8 mouse cellular contexts compared by ENCODE assay signal in the genomic region with DNA sequence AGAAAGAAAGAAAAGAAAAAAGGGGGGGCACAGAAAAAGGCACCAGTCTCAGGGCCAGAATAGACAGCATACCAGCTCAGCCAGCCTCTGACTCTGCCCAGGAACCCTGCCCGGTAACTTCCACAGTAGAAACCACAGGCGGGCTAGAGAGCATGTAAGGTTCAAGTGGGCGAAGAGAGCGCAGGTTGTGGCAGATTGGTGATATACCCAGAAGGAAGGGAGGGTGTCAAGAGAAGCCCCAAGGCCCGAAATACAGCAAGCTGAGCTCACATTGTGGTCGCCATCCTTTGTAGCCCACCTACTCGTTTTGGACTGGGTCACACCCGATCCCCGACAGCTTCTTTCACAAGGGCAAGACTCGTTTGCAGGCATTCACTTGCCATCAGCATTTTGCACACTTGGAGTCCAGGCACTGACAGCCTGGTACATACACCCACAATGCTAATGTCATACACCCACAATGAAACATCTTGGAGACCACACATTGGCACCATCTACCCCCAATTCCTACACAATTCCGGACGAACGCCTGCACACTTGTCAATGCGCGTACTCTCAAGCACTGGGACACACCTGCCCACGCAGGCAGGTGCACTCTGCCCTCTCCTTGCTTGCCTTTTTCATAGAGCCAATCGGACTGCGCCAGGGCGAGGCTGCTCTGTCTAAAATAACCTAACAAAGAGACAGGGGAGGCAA. TPM values are rescaled to one million over a fixed set of nuclear protein-coding genes. Genes with fewer than 3 reads are reported as not detected.
DNase-seq lines count a peak whose midpoint lies in the region; ATAC-seq and TF ChIP-seq lines count a peak whose summit lies in the region.

No protein-coding gene starts in this region.

- TF ChIP-seq CTCF in lung, embryonic 14.5 days (IDR thresholded peaks at IDR 0.05; ENCODE audit: low read depth): no peak

- H3K9me3 ChIP-seq in lung, embryonic 14.5 days (ENCODE audit: low read depth, low read length): no peaks in the 10 kb centered on the region

- H3K4me1 ChIP-seq in lung, embryonic 14.5 days (ENCODE audit: insufficient read depth): no peaks in the 10 kb centered on the region

- H3K27me3 ChIP-seq in lung, embryonic 14.5 days (ENCODE audit: insufficient read depth, low read length): peaks cover 32% of the 10 kb centered on the region

- H3K4me2 ChIP-seq in lung, embryonic 14.5 days: peak overlapping the region; percentile 77

- 5% methylated on average over 19 of the region's 19 CpGs for whole genome bisulfite sequencing in lung, embryonic 14.5 days

- peak; percentile 85 for DNase-seq in heart, adult 11 months
- DNase-seq in heart, postnatal 25 days (ENCODE audit: low spot score): no peak
- DNase-seq in embryo, embryonic 9.5 days (ENCODE audit: extremely low spot score): peak; percentile 25
- DNase-seq in heart, postnatal 36 days: peak; percentile 2 to 3
- peak; percentile 65 to 76 for DNase-seq in layer of hippocampus, adult 8-10 months (ENCODE audit: low spot score in 2 of 2)
- peak; percentile 21 for DNase-seq in lung, embryonic 14.5 days
- peak; percentile 52 for DNase-seq in right cerebral cortex, postnatal 25 days
- no peak for DNase-seq in spleen, postnatal 10 days (ENCODE audit: low spot score in 2 of 2)

- intact Hi-C loops in heart, postnatal 25 days (cut with DNase I): loop anchor here (2.0 kb wide), 1 partner anchor 164 kb away; no protein-coding TSS in a partner anchor
- intact Hi-C loops in heart, postnatal 36 days (cut with DNase I): loop anchor here (5.0 kb wide), 1 partner anchor 161 kb away; no protein-coding TSS in a partner anchor

- H3K27ac ChIP-seq in lung, embryonic 14.5 days (ENCODE audit: low read depth): no peak overlapping the region

- H3K4me3 ChIP-seq in lung, embryonic 14.5 days (ENCODE audit: low read depth, low read length): peak overlapping the region; percentile 49

- H3K9ac ChIP-seq in lung, embryonic 14.5 days: no peak overlapping the region; the same call in 1 of the 2 replicates

- ATAC-seq in lung, embryonic 14.5 days (ENCODE audit: insufficient read depth): peak; percentile 39

- H3K36me3 ChIP-seq in lung, embryonic 14.5 days (ENCODE audit: insufficient read depth): no peaks in the 10 kb centered on the region

RNA-seq across cellular contexts. Expression of a gene that starts 0.8 kb away (rescaled TPM):
- total RNA-seq in heart, postnatal 25 days (2021): 1 to 10 TPM; 1.4 to 1.8 TPM
- total RNA-seq in heart, postnatal 36 days (2021): 1 to 10 TPM; 1.2 to 1.7 TPM
- 10 to 100 TPM; 74.2 to 81.2 (median 77.9) TPM for total RNA-seq in layer of hippocampus, adult 8-10 months (2022)
- polyA plus RNA-seq in lung, embryonic 14.5 days (2014; fragmentation: Nextera tagmentation; extraction: Ambion mirVana): 2.8 and 3.0 TPM in 2 replicates

Comparison
In these comparisons a context has a peak if more than half of its experiments do, and no peak if none do; other contexts are left out.
1. DNase-seq: peak in heart, adult 11 months (single experiment), embryo, embryonic 9.5 days (single experiment), heart, postnatal 36 days (2 of 2), layer of hippocampus, adult 8-10 months (2 of 2), lung, embryonic 14.5 days (single experiment) and right cerebral cortex, postnatal 25 days (single experiment); none in heart, postnatal 25 days (single experiment) and spleen, postnatal 10 days (0 of 2).
2. RNA of a gene that starts 0.8 kb away (total RNA-seq): 74.2 to 81.2 TPM in layer of hippocampus, adult 8-10 months; 1.4 to 1.8 TPM in heart, postnatal 25 days and 1.2 to 1.7 TPM in heart, postnatal 36 days; every median in the first group is over 10 times any median in the second.